Mouse (Mus musculus) limb, embryonic 13.5 days (tissue): ENCODE results near the gene Frem1. TPM values are rescaled to one million over a fixed set of nuclear protein-coding genes. Genes with fewer than 3 reads are reported as not detected.

ENCODE experiments used
- ATAC-seq: fragments of 200-750 bp; cut with Nextera tagmentation; 2 replicates; pipeline ENCODE4 v1.8.0; 2017; ENCODE audit warnings: low read depth, moderate number of reproducible peaks, moderate TSS enrichment; ENCODE audit not compliant: low FRiP score
- H3K27ac ChIP-seq: fragments of 300-500 bp; sonication (generic); 2 replicates; pipeline ENCODE4 v1.5.1; 2015; ENCODE audit warnings: inconsistent platforms, mild to moderate bottlenecking, moderate library complexity
- H3K27me3 ChIP-seq: fragments of 300-500 bp; sonication (generic); 2 replicates; pipeline ENCODE4 v1.6.1; 2015; ENCODE audit warnings: mild to moderate bottlenecking, inconsistent platforms
- H3K36me3 ChIP-seq: fragments of 300-500 bp; sonication (generic); 2 replicates; pipeline ENCODE4 v1.6.1; 2015; ENCODE audit warnings: inconsistent platforms, mild to moderate bottlenecking, moderate library complexity
- H3K4me1 ChIP-seq: fragments of 300-500 bp; sonication (generic); 2 replicates; pipeline ENCODE4 v1.6.1; 2015; ENCODE audit warnings: inconsistent platforms
- H3K4me2 ChIP-seq: fragments of 300-500 bp; sonication (generic); replicated peaks from 2 replicates; pipeline ENCODE4 v1.6.1; 2015; ENCODE audit warnings: inconsistent platforms, mild to moderate bottlenecking, moderate library complexity
- H3K4me3 ChIP-seq: fragments of 300-500 bp; sonication (generic); 2 replicates; pipeline ENCODE4 v1.5.1; 2015; ENCODE audit warnings: moderate library complexity, mild to moderate bottlenecking, inconsistent platforms
- H3K9ac ChIP-seq: fragments of 300-500 bp; sonication (generic); 2 replicates; pipeline ENCODE4 v1.6.1; 2015; ENCODE audit warnings: mild to moderate bottlenecking, inconsistent platforms
- H3K9me3 ChIP-seq: fragments of 300-500 bp; sonication (generic); 2 replicates; pipeline ENCODE4 v1.6.1; 2016; ENCODE audit warnings: inconsistent platforms
- WGBS: fragments of 180-500 bp; shearing (Covaris S2); methylation state at CpG from one replicate; pipeline ENCODE4 v1.1.7; 2015; 5-methylcytosine and 5-hydroxymethylcytosine counted together
- polyA plus RNA-seq: library from polyadenylated mRNA; unstranded; fragments of >200 nt; fragmentation: Nextera tagmentation; extraction: Ambion mirVana; gene quantifications from 2 replicates; pipeline ENCODE4 v1.2.1, GENCODE M21; 2015

Gene Frem1
- polyA plus RNA-seq, 1 experiment from 2014 or later = 6.2 TPM

DNA sequence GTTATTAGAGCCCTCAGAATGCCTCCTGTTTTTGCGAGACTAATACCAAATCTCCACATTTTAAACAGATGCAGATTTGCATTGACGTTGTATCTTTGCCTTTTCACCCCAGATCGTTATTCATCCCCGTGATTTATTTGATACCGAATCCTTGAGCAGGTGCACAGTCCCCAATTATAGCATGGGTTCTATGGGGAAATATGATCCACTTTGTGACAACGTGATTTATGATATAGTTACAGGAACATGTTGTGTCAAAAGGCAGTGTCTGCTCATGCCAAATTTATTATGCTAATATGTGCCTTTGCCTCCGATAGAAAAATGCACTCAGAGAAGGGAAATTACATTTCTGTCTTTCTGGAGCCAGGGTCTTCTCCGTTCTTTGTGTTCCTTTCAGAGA, 102.6 kb downstream of the Frem1 start:
- 63% methylated on average over 8 of the region's 8 CpGs for WGBS
- no peak for ATAC-seq
- no peaks in the 10 kb centered on the region for H3K36me3 ChIP-seq

DNA sequence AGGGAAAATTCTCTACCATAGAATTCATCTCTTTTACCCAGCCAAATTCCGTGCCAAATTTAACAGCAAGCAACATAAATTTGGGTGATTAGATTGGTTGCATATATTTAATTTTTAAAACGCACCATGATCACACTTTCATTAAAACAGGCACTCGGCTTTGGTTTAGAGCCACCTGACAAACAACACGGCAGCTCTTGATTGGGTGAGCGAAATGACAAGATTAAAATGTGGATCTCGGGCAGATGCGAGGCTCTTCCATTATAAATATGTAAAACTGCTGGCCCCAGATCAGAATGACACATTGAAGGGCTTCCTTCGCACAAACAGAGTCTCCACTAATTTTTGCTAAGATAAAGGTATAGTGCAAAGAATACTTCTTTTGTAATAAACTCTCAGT, 105.4 kb downstream of the Frem1 start:
- no peak overlapping the region for H3K9ac ChIP-seq
- WGBS = 91% methylated on average over 8 of the region's 8 CpGs
- H3K4me2 ChIP-seq = no peak overlapping the region
- H3K27ac ChIP-seq = no peak overlapping the region
- ATAC-seq = no peak
- no peaks in the 10 kb centered on the region for H3K4me1 ChIP-seq
- H3K4me3 ChIP-seq = no peak overlapping the region
- no peaks in the 10 kb centered on the region for H3K27me3 ChIP-seq
- no peaks in the 10 kb centered on the region for H3K36me3 ChIP-seq
- H3K9me3 ChIP-seq = no peaks in the 10 kb centered on the region

More for the DNA sequence above, 102.6 kb downstream of the Frem1 start:
- no peak overlapping the region for H3K4me3 ChIP-seq
- no peaks in the 10 kb centered on the region for H3K27me3 ChIP-seq
- no peak overlapping the region for H3K4me2 ChIP-seq
- no peak overlapping the region for H3K27ac ChIP-seq
- no peaks in the 10 kb centered on the region for H3K9me3 ChIP-seq
- H3K4me1 ChIP-seq = no peaks in the 10 kb centered on the region
- H3K9ac ChIP-seq = no peak overlapping the region

DNA sequence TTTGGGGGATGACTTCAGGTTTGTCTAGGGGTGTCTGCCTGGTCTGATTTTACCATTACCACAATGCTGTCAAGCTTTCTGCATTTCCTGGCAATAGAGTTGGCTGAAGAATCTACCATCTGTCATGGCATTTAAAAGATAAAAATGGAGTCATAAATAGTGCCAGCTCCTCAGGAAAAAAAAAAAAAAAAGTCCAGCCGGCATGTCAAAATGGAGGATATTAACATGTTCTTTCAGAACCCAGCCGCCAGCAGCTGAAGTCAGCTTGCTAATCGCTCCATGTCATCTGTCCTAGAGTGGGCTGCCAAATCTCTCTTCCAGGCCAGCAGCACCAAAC, 105.9 kb downstream of the Frem1 start:
- Histone ChIP-seq H3K9me3 (no peaks in the 10 kb centered on the region), H3K27me3 (no peaks in the 10 kb centered on the region), H3K9ac (no peak overlapping the region), H3K4me2 (no peak overlapping the region), H3K36me3 (no peaks in the 10 kb centered on the region), H3K27ac (no peak overlapping the region), H3K4me1 (no peaks in the 10 kb centered on the region), H3K4me3 (no peak overlapping the region)
- 81% methylated on average over 3 of the region's 3 CpGs for WGBS
- ATAC-seq = no peak

DNA sequence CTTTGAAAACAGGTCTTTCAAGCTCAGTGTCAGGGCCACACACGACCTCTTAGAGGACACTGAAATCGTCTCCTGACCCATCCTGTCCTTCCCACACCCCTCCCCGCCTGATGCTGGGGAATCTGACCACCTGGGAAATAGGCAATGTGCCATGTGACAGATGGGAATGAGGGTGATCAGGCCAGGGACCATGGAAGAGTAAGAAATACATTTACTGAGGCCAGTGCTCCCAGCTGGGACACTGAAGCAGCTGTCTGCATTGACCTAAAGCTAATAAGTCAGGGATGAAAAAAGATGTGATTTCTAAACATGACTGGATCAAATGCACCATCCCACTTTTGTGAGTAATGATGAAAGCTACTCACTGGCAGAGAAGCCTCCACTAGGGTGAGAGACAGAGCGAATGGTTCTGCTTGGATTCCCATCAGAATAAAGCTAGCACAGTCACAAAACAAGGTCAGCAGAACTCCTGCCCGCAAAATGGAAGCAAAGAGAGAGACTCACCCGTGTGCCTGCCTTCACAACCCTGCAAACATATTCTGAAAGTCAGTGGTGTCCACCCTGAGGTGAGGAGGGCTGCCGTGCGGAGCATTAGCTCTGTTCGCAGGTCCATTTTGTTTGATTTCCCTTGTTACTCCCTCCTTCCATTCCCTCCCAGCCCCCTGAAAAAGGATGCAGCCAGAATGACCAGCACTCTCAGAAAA, 106.4 kb downstream of the Frem1 start:
- no peaks in the 10 kb centered on the region for H3K36me3 ChIP-seq
- ATAC-seq = no peak
- no peak overlapping the region for H3K4me2 ChIP-seq
- no peaks in the 10 kb centered on the region for H3K27me3 ChIP-seq
- H3K4me1 ChIP-seq = no peaks in the 10 kb centered on the region
- 85% methylated on average over 9 of the region's 9 CpGs for WGBS
- no peak overlapping the region for H3K9ac ChIP-seq
- no peak overlapping the region for H3K27ac ChIP-seq
- no peaks in the 10 kb centered on the region for H3K9me3 ChIP-seq
- no peak overlapping the region for H3K4me3 ChIP-seq

DNA sequence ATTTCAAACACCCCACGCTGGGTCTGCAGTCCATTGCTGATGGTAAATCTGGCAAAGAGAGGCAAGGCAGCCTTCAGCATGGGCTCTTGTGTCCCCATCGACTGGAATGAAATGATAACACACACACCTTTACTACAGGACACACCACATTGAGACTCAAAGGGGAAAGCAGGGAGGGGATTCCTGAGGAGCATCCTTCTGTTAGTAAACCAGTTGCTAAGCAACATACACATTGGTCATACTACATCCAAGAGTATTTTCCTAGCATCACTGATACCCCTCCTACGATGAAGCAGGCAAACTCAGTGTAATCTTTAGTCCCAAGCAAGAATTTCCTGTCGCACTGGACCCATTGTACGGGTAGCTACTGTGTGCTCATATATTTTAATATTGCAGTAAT, 111.5 kb downstream of the Frem1 start:
- Histone ChIP-seq H3K4me3 (no peak overlapping the region), H3K4me1 (no peaks in the 10 kb centered on the region), H3K36me3 (peaks cover 7% of the 10 kb centered on the region), H3K4me2 (no peak overlapping the region), H3K9me3 (no peaks in the 10 kb centered on the region), H3K9ac (no peak overlapping the region), H3K27me3 (no peaks in the 10 kb centered on the region), H3K27ac (no peak overlapping the region)
- no peak for ATAC-seq
- WGBS = 87% methylated on average over 5 of the region's 5 CpGs

DNA sequence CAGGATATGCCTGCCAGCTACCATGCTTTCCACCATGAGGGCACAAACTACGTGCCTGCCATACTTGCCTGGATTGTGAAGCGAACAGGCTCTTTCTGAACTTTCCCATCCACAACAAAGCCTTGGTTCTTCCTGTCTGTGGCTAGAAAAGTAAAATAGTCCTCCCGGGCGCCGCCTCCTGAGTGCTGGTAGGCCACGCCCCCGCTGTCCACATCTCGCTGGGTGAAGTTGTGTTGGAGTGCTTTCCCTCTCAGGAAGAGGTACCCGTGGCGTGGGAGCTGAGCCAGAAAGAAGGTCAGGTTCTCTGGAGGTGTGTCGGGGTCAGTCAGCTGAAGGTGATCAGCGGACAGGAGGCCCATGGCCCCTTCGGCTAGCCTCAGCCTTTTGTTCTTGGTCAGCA, 111.9 kb downstream of the Frem1 start:
- WGBS = 86% methylated on average over 13 of the region's 13 CpGs
- no peaks in the 10 kb centered on the region for H3K9me3 ChIP-seq
- no peak overlapping the region for H3K4me3 ChIP-seq
- H3K27me3 ChIP-seq = no peaks in the 10 kb centered on the region
- no peak overlapping the region for H3K9ac ChIP-seq
- H3K27ac ChIP-seq = no peak overlapping the region
- H3K4me1 ChIP-seq = no peaks in the 10 kb centered on the region
- peaks cover 7% of the 10 kb centered on the region for H3K36me3 ChIP-seq
- H3K4me2 ChIP-seq = no peak overlapping the region
- no peak for ATAC-seq

DNA sequence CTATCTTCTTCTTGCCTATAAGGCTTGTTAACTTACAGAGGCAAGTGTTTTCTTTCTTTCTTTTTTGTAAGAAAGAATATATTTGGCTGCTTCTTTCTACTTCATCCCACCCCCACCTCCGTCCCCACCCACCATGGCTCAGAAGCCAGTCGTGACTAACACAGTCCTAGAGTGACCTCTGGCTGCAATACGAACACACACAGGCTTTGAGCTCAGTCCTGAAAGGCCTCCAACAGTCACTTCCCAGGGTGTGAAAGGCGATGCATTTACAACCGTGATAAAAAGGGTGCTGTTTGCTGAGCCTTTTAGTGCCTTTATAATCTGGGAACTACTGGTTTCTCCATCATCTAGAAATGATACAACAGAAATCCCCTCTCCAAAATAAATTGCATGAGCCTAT, 117.8 kb downstream of the Frem1 start:
- Histone ChIP-seq H3K4me3 (no peak overlapping the region), H3K9ac (no peak overlapping the region), H3K4me1 (peaks cover 23% of the 10 kb centered on the region), H3K27me3 (no peaks in the 10 kb centered on the region), H3K9me3 (no peaks in the 10 kb centered on the region), H3K36me3 (no peaks in the 10 kb centered on the region), H3K4me2 (peak overlapping the region; percentile 52), H3K27ac (no peak overlapping the region)
- WGBS = 7% methylated on average over 5 of the region's 5 CpGs
- ATAC-seq = peak; percentile 87

DNA sequence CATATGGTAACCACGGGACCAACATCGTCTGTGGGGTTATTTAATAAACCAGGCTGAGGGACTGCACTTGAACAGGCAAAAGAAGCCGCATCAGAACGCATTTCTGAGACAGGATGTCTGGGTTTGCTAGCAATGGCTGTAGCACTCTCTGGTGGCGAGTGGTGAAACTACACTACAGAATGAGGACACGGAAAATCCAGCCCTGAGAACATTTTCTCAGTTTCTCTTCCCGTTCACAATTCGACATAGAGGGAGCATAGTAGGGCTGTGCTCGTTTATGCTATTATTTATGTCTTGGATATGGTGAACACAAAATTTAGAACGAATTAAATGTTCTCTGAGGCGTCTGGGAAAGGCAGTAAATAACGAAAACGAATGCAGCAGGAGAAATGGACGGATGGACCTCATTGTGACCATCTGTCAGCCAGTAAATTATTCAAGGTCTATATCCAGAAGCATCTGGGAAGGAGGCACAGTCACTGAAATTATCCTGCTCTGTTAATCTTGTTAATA, 118.4 kb downstream of the Frem1 start:
- Histone ChIP-seq H3K27ac (no peak overlapping the region), H3K4me3 (peak overlapping the region; percentile 27), H3K4me2 (peak overlapping the region; percentile 52), H3K27me3 (no peaks in the 10 kb centered on the region), H3K9me3 (no peaks in the 10 kb centered on the region), H3K9ac (0 out of 2 replicates have a peak overlapping the region, but pooled peaks have one; percentile 21), H3K4me1 (peaks cover 23% of the 10 kb centered on the region), H3K36me3 (no peaks in the 10 kb centered on the region)
- ATAC-seq = peak; percentile 29
- WGBS = 12% methylated on average over 14 of the region's 14 CpGs

DNA sequence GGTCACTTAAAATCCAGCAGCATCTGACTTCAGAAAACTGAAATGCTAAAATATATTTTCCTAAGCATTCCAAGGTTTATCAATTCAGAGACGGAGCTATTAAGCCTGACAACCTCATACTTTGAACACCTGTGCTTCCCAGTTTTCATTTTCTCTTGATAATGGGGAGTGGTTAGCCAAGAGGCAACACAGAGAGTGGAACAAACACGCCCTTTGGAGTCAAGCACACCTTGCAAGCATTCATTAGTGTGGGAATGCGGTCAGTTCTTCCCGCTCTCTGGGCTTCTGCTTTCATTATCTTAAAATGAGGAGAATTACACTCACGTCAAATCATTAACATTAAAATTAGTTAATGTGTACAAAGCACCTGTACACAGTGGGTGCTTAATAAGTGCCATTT, 122.1 kb downstream of the Frem1 start:
- Histone ChIP-seq H3K4me3 (no peak overlapping the region), H3K9me3 (no peaks in the 10 kb centered on the region), H3K36me3 (no peaks in the 10 kb centered on the region), H3K27me3 (no peaks in the 10 kb centered on the region), H3K27ac (no peak overlapping the region), H3K9ac (no peak overlapping the region), H3K4me1 (peaks cover 23% of the 10 kb centered on the region), H3K4me2 (no peak overlapping the region)
- no peak for ATAC-seq
- WGBS = 67% methylated on average over 5 of the region's 5 CpGs

DNA sequence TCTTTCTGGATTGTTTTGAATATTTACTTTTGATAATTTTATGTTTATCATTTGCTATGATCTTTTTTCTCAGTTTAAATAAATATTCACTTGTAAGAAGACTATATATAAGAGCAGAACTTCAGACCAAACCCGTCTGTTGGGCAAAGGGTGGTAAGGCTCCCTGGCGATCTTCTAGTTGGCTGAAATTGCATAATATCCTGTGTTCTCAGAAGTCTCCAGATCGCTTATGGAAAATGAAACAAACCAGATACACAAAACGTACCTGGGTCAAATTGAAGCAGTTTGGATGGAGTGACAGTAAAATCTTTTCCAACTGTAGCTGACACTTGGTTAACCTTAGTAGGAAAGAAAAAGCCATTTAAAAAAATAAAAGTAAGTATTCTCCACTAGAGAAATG, 130.2 kb downstream of the Frem1 start:
- Histone ChIP-seq H3K9me3 (no peaks in the 10 kb centered on the region), H3K27ac (no peak overlapping the region), H3K36me3 (no peaks in the 10 kb centered on the region), H3K4me3 (no peak overlapping the region), H3K9ac (no peak overlapping the region), H3K4me1 (peaks cover 17% of the 10 kb centered on the region), H3K27me3 (no peaks in the 10 kb centered on the region), H3K4me2 (no peak overlapping the region)
- no peak for ATAC-seq
- WGBS = 57% methylated on average over 4 of the region's 4 CpGs

DNA sequence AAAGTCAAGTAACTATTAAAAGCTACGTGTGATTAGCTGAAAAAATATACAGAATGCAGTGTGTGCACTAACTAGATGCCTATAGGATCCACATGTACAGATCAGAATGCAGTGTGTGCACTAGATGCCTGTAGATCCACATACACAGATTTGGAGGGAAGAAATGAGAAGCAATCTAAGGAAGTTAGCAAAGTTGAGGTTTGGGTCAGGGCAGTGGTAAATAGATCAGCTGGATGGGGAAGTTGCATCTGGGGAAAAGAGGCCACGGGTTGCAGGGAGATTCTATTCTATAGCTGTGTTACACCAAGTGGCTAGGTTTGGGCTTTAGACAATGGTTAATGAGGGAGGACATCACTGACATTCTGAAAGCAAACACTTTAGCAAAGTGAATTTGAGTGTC, 133.5 kb downstream of the Frem1 start:
- no peak overlapping the region for H3K9ac ChIP-seq
- no peaks in the 10 kb centered on the region for H3K36me3 ChIP-seq
- no peak for ATAC-seq
- 75% methylated on average over 2 of the region's 2 CpGs for WGBS
- no peaks in the 10 kb centered on the region for H3K27me3 ChIP-seq
- H3K4me2 ChIP-seq = no peak overlapping the region
- no peaks in the 10 kb centered on the region for H3K9me3 ChIP-seq
- H3K27ac ChIP-seq = no peak overlapping the region
- H3K4me1 ChIP-seq = peaks cover 39% of the 10 kb centered on the region
- H3K4me3 ChIP-seq = no peak overlapping the region

DNA sequence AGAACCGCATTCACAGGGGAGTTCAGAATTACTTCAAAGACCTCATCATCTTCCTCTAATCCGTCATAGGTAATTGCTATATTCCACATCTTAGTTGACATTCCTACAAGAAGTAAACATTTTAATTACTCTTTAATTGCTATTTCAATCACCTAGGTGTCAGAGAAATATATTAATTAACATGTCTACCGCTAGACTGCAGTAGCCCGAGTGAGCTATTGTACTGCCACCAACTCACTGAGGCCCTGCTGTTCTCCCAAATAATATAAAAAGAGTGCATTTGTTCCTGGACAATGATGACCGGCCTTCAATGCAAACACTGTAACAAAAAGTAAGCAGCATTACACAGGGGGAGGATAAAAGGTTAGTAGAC, 135.5 kb downstream of the Frem1 start:
- Histone ChIP-seq H3K4me1 (peaks cover 34% of the 10 kb centered on the region), H3K27ac (no peak overlapping the region), H3K36me3 (no peaks in the 10 kb centered on the region), H3K9me3 (no peaks in the 10 kb centered on the region), H3K9ac (no peak overlapping the region), H3K27me3 (no peaks in the 10 kb centered on the region), H3K4me2 (no peak overlapping the region), H3K4me3 (no peak overlapping the region)
- WGBS = 46% methylated on average over 5 of the region's 5 CpGs
- no peak for ATAC-seq

DNA sequence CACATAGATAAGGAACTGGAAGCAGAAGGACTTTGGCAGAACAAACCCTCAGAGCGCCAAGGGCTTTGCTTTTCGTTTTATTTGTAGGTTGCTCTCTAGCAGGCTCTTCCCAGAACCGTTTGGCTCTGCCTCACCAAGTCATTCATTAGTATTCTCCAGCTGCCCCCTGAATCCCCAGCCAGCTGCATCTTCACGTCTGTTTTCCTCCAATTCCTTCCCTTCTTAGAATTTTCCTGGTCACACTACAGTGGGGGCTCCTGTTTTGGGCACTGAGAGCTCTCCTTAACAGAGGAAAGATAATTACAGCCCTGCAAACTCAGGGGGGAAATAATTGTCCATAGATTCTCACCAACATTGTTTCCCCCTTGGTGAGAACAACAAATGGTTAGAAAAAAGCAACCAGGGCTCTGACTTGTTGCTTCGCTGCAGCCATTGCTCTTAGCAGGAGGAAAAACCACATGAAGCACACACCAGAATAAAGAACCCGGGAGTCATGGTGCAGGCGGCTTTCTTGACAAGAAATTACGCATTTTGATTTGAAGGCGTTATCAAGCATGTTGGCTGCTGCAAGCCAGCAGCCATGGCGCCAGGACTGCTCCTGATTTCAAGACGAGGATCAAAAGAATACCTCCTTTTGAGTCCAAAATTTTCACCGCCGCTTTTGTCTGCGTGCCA, 136.0 kb downstream of the Frem1 start:
- no peak for ATAC-seq
- Histone ChIP-seq H3K4me1 (peaks cover 34% of the 10 kb centered on the region), H3K27ac (no peak overlapping the region), H3K9me3 (no peaks in the 10 kb centered on the region), H3K9ac (no peak overlapping the region), H3K36me3 (no peaks in the 10 kb centered on the region), H3K4me3 (no peak overlapping the region), H3K4me2 (0 out of 2 replicates have a peak overlapping the region, but pooled peaks have one; percentile 3), H3K27me3 (no peaks in the 10 kb centered on the region)
- WGBS = 44% methylated on average over 14 of the region's 14 CpGs
